Mouse (Mus musculus): ENCODE data around the gene Spred2. TPM values are rescaled to one million over a fixed set of nuclear protein-coding genes. Genes with fewer than 3 reads are reported as not detected.
A peak's percentile ranks its signal among the peaks of the same experiment; 100 is the strongest.

Gene Spred2
- total and polyA plus RNA-seq, 3 experiments = 7.8 to 76.0 (median 25.9) TPM

- TF ChIP-seq CHD2 (IDR thresholded peaks at IDR 0.05; ENCODE audit: low read length) = no peak
- peak; percentile 11; the same call in 1 of the 2 replicates for TF ChIP-seq USF1 (IDR thresholded peaks at IDR 0.05; ENCODE audit: low read depth, low read length)
- peak; percentile 48; the same call in 1 of the 2 replicates for TF ChIP-seq ZC3H11A (IDR thresholded peaks at IDR 0.05; ENCODE audit: low read depth, low read length)
- TF ChIP-seq RAD21 (IDR thresholded peaks at IDR 0.05; ENCODE audit: low read depth, low read length) = peak; percentile 45
- no peak for TF ChIP-seq ZKSCAN1 (IDR thresholded peaks at IDR 0.05; ENCODE audit: low read depth, low read length)
These were observed 4.1 kb upstream of the Spred2 start (continued) for GRCm38 (mm10) chr11:19919785-19920671.

- H3K4me1 ChIP-seq (ENCODE audit: control insufficient read depth in 1 of 2, insufficient read depth in 2 of 2, low read length in 2 of 2) = peaks cover 11 to 19% of the 10 kb centered on the region in 2 experiments
- H3K9ac ChIP-seq (ENCODE audit: control insufficient read depth, low read depth, low read length, poor library complexity, severe bottlenecking) = no peak overlapping the region
- no peaks in the 10 kb centered on the region for H3K9me3 ChIP-seq (replicated peaks; ENCODE audit: insufficient read depth, low read length)
- no peak for TF ChIP-seq USF1 (IDR thresholded peaks at IDR 0.05; ENCODE audit: low read depth, low read length)
- TF ChIP-seq ZNF384 (IDR thresholded peaks at IDR 0.05; ENCODE audit: low read depth, low read length) = peak; percentile 72
- TF ChIP-seq HCFC1 (IDR thresholded peaks at IDR 0.05; ENCODE audit: low read depth, low read length) = no peak
- TF ChIP-seq MAX (IDR thresholded peaks at IDR 0.05; ENCODE audit: low read length) = no peak
- TF ChIP-seq TCF12 (IDR thresholded peaks at IDR 0.05; ENCODE audit: low read depth, low read length) = no peak
- no peak for TF ChIP-seq ELF1 (IDR thresholded peaks at IDR 0.05; ENCODE audit: low read depth, low read length)
- no peak for DNase-seq (ENCODE audit: low read depth, low spot score)
- peaks cover 28% of the 10 kb centered on the region for H3K79me2 ChIP-seq (ENCODE audit: control insufficient read depth, insufficient read depth, low read length, poor library complexity)
- no peak overlapping the region for H3K27ac ChIP-seq (ENCODE audit: control insufficient read depth, low read depth, low read length)
- no peak overlapping the region for H3K4me3 ChIP-seq (ENCODE audit: control insufficient read depth in 1 of 2, insufficient read depth in 1 of 2, low read depth in 2 of 2, low read length in 2 of 2)
- H3K36me3 ChIP-seq (ENCODE audit: control insufficient read depth in 1 of 2, insufficient read depth in 2 of 2, low read length in 2 of 2) = peaks cover 0 to 19% of the 10 kb centered on the region in 2 experiments; a peak in 2 of 4 replicates
- H3K27me3 ChIP-seq (ENCODE audit: control insufficient read depth in 1 of 2, insufficient read depth in 2 of 2, low read length in 2 of 2) = no peaks in the 10 kb centered on the region
These were observed 2.5 kb upstream of the Spred2 start for GRCm38 (mm10) chr11:19921723-19922122.

- H3K36me3 ChIP-seq (ENCODE audit: control insufficient read depth in 1 of 2, insufficient read depth in 2 of 2, low read length in 2 of 2) = peaks cover 0 to 23% of the 10 kb centered on the region in 2 experiments; a peak in 2 of 4 replicates
- no peak overlapping the region for H3K27ac ChIP-seq (ENCODE audit: control insufficient read depth, low read depth, low read length)
- no peak overlapping the region for H3K9ac ChIP-seq (ENCODE audit: control insufficient read depth, low read depth, low read length, poor library complexity, severe bottlenecking)
- H3K79me2 ChIP-seq (ENCODE audit: control insufficient read depth, insufficient read depth, low read length, poor library complexity) = peaks cover 33% of the 10 kb centered on the region
- DNase-seq (ENCODE audit: low read depth, low spot score) = no peak
- H3K9me3 ChIP-seq (replicated peaks; ENCODE audit: insufficient read depth, low read length) = no peaks in the 10 kb centered on the region
- H3K4me1 ChIP-seq (ENCODE audit: control insufficient read depth in 1 of 2, insufficient read depth in 2 of 2, low read length in 2 of 2) = peaks cover 11 to 24% of the 10 kb centered on the region in 2 experiments
- H3K27me3 ChIP-seq (ENCODE audit: control insufficient read depth in 1 of 2, insufficient read depth in 2 of 2, low read length in 2 of 2) = no peaks in the 10 kb centered on the region
- no peak for TF ChIP-seq POLR2AphosphoS5 (IDR thresholded peaks at IDR 0.05; ENCODE audit: borderline replicate concordance, low read depth, low read length)
- no peak for TF ChIP-seq MAFK (IDR thresholded peaks at IDR 0.05; ENCODE audit: borderline replicate concordance, low read depth, low read length)
- no peak for TF ChIP-seq POLR2A (IDR thresholded peaks at IDR 0.05; ENCODE audit: control insufficient read depth in 1 of 2, insufficient read depth in 1 of 2, low read depth in 1 of 2, low read length in 2 of 2, poor library complexity in 1 of 2)
- no peak for TF ChIP-seq NRF1 (IDR thresholded peaks at IDR 0.05; ENCODE audit: insufficient read depth, low read depth, low read length, poor library complexity, severe bottlenecking)
- TF ChIP-seq MEF2A (IDR thresholded peaks at IDR 0.05; ENCODE audit: extremely low read depth, insufficient replicate concordance, low read depth, low read length, poor library complexity, severe bottlenecking) = no peak
- no peak for TF ChIP-seq ZMIZ1 (IDR thresholded peaks at IDR 0.05; ENCODE audit: low read depth, low read length)
- TF ChIP-seq GATA1 (IDR thresholded peaks at IDR 0.05; ENCODE audit: low read depth, low read length) = no peak
- no peak for TF ChIP-seq EP300 (IDR thresholded peaks at IDR 0.05; ENCODE audit: low read depth in 1 of 2, low read length in 2 of 2)
- no peak for TF ChIP-seq TBP (IDR thresholded peaks at IDR 0.05; ENCODE audit: low read depth, low read length)
- no peak for TF ChIP-seq UBTF (IDR thresholded peaks at IDR 0.05; ENCODE audit: borderline replicate concordance, insufficient read depth, low read depth, low read length)
- no peak for TF ChIP-seq RAD21 (IDR thresholded peaks at IDR 0.05; ENCODE audit: low read depth, low read length)
- TF ChIP-seq ELF1 (IDR thresholded peaks at IDR 0.05; ENCODE audit: low read depth, low read length) = no peak
- no peak for TF ChIP-seq MYC (IDR thresholded peaks at IDR 0.05; ENCODE audit: low read depth, low read length)
- no peak for TF ChIP-seq MAX (IDR thresholded peaks at IDR 0.05; ENCODE audit: low read length)
- no peak overlapping the region for H3K4me3 ChIP-seq (ENCODE audit: control insufficient read depth in 1 of 2, insufficient read depth in 1 of 2, low read depth in 2 of 2, low read length in 2 of 2)
These were observed 2.0 kb upstream of the Spred2 start for GRCm38 (mm10) chr11:19922208-19922607.
